Mouse (Mus musculus): Measurements from ENCODE around the gene Abat.

Gene Abat

GRCm38 (mm10) chr16:8670041-8671035 lies 157.1 kb downstream of the Abat start:
- DNase-seq (ENCODE audit: low spot score in 2 of 2) = no peak

Data from spleen, postnatal 14 days (tissue).